Mouse (Mus musculus) cerebellum, adult 18-20 months (tissue): Measurements from ENCODE around the gene Cyp2j5.
"Not testable (repeated sequence)": the region's sequence is repeated elsewhere in the genome, so short reads cannot be mapped to it uniquely, and the experiment has no call there.

Experiments used
- DNase-seq, 2 experiments: peaks; one replicate each; pipeline ENCODE4 v3.0.0; 2021

Cyp2j5 gene

GRCm38 (mm10) chr4:96663991-96664390, at the start of gene Cyp2j5:
TSS of gene Cyp2j5 (minus strand) at chr4:96664154.
- DNase-seq = no peak

- peak; percentile 40 to 61 for DNase-seq
Measured at GRCm38 (mm10) chr4:96705281-96705951, 41.5 kb upstream of the Cyp2j5 start.

- DNase-seq = no peak
Measured at GRCm38 (mm10) chr4:96698218-96698561, 34.2 kb upstream of the Cyp2j5 start.

GRCm38 (mm10) chr4:96697511-96698217, 33.7 kb upstream of the Cyp2j5 start:
- no peak for DNase-seq

- peak; percentile 66 for DNase-seq
Measured at GRCm38 (mm10) chr4:96696614-96697360, 32.8 kb upstream of the Cyp2j5 start.

GRCm38 (mm10) chr4:96687358-96687803, 23.4 kb upstream of the Cyp2j5 start:
- DNase-seq = no peak

GRCm38 (mm10) chr4:96683474-96683873, 19.5 kb upstream of the Cyp2j5 start:
- DNase-seq = no peak

- DNase-seq = no peak
Measured at GRCm38 (mm10) chr4:96680966-96681365, 17.0 kb upstream of the Cyp2j5 start.

GRCm38 (mm10) chr4:96680233-96680632, 16.3 kb upstream of the Cyp2j5 start:
- peak; percentile 16 to 26 for DNase-seq

GRCm38 (mm10) chr4:96664668-96665454, 907 bp upstream of the Cyp2j5 start:
- no peak for DNase-seq

- no peak for DNase-seq
Measured at GRCm38 (mm10) chr4:96635455-96635854, 28.5 kb downstream of the Cyp2j5 start.

- DNase-seq = no peak
Measured at GRCm38 (mm10) chr4:96622474-96622873, 41.5 kb downstream of the Cyp2j5 start.

- DNase-seq = peak; percentile 34 to 44
Measured at GRCm38 (mm10) chr4:96591791-96592150, 72.2 kb downstream of the Cyp2j5 start.

- DNase-seq = peak; percentile 25 to 29
Measured at GRCm38 (mm10) chr4:96590911-96591790, 72.8 kb downstream of the Cyp2j5 start, which contains the start of gene Cyp2j9. TSS of gene Cyp2j9 (minus strand) at chr4:96591578.

- DNase-seq = peak in 1 of 2 experiments; percentile 6
Measured at GRCm38 (mm10) chr4:96581425-96582088, 82.4 kb downstream of the Cyp2j5 start.

- not testable (repeated sequence) for DNase-seq
Measured at GRCm38 (mm10) chr4:96580351-96580750, 83.6 kb downstream of the Cyp2j5 start.
